Mouse (Mus musculus) B cell, adult 67 days (primary cell): ENCODE data around the gene Prkd1. TPM values are rescaled to one million over a fixed set of nuclear protein-coding genes. Genes with fewer than 3 reads are reported as not detected.

ENCODE experiments used
- total RNA-seq, 2 experiments: library from RNA; stranded (reverse); gene quantifications; 4 replicates each; pipeline ENCODE4 v1.2.4; 2023

The Prkd1 gene
- total RNA-seq, result not detected

DNA sequence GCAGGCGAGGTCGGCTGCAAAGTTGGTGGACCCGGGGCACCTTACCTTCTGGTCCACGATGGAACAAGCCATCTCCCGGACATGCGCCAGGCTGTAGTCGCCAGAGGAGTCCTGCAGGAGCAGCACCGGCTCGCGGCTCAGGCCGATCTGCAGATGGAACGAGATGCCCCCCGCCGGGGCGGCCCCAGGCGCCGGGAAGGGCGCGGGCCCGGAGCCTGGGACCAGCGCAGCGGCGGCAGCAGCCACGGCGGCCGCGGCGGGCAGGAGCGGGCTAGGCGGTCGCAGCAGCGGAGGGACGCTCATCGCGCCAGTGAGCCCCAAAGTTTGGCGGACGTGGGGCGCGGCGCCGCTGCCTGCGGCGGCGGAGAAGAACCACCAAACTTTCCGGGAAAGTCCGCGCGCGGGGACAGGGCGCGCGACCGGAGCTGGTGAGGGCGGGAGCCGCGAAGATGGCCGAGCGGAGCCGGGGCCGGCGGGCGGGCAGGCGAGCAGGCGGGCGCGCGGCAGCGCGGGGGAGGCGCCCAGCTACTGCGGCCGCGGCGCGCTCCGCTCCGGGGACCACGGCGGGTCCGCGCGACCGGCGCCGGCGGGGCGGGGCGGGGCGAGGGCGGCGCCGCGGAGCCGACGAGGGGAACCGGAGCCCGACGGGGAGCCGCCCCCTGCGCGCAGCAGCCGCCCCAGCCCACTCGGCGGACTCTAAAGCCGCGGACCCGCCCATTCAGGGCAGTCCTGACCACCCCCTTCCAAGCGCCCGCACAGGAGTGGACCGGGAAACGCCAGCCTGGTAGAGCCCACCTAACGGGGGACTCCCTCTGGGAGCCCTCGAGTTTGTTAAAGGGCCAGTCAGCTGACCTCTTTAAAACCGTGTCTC is at the start of gene Prkd1:
Gene Prkd1 (minus strand): TSS at position 428 of the 871 bp plus-strand sequence.

